Mouse (Mus musculus) hindbrain, embryonic 16.5 days (tissue): ENCODE measurements around the gene Nes. TPM values are rescaled to one million over a fixed set of nuclear protein-coding genes. Genes with fewer than 3 reads are reported as not detected.
A peak's percentile ranks its signal among the peaks of the same experiment; 100 is the strongest.

Experiments
- ATAC-seq: fragments of 200-750 bp; cut with Nextera tagmentation; 2 replicates; pipeline ENCODE4 v1.8.0; 2017; ENCODE audit warnings: moderate TSS enrichment, moderate library complexity
- H3K27ac ChIP-seq: fragments of 300-500 bp; sonication (generic); 2 replicates; pipeline ENCODE4 v1.5.1; 2014; ENCODE audit warnings: low read depth, mild to moderate bottlenecking, control low read depth, low read length, moderate library complexity
- H3K27me3 ChIP-seq: fragments of 300-500 bp; sonication (generic); replicated peaks from 2 replicates; pipeline ENCODE4 v1.6.1; 2014; ENCODE audit warnings: low read length; ENCODE audit not compliant: control insufficient read depth, insufficient read depth
- H3K36me3 ChIP-seq: fragments of 300-500 bp; sonication (generic); 2 replicates; pipeline ENCODE4 v1.6.1; 2014; ENCODE audit warnings: mild to moderate bottlenecking, low read length, moderate library complexity, mixed read lengths; ENCODE audit not compliant: control insufficient read depth, insufficient read depth
- H3K4me1 ChIP-seq: fragments of 300-500 bp; sonication (generic); 2 replicates; pipeline ENCODE4 v1.6.1; 2014; ENCODE audit warnings: low read depth, low read length; ENCODE audit not compliant: control insufficient read depth, insufficient read depth
- H3K4me2 ChIP-seq: fragments of 300-500 bp; sonication (generic); 2 replicates; pipeline ENCODE4 v1.6.1; 2014; ENCODE audit warnings: mild to moderate bottlenecking, low read length, control low read depth, moderate library complexity
- H3K4me3 ChIP-seq: fragments of 300-500 bp; sonication (generic); 2 replicates; pipeline ENCODE4 v1.5.1; 2014; ENCODE audit warnings: mild to moderate bottlenecking, low read length, control low read depth, moderate library complexity
- H3K9ac ChIP-seq: fragments of 300-500 bp; sonication (generic); 2 replicates; pipeline ENCODE4 v1.6.1; 2014; ENCODE audit warnings: low read depth, mild to moderate bottlenecking, control low read depth, low read length, moderate library complexity
- H3K9me3 ChIP-seq: fragments of 300-500 bp; sonication (generic); 2 replicates; pipeline ENCODE4 v1.6.1; 2014; ENCODE audit warnings: mild to moderate bottlenecking, low read length, moderate library complexity; ENCODE audit not compliant: control insufficient read depth
- WGBS: fragments of 180-500 bp; shearing (Covaris S2); extraction: QIAGEN DNeasy Blood & Tissue Kit; methylation state at CpG from one replicate; pipeline ENCODE4 v1.1.7; 2014; 5-methylcytosine and 5-hydroxymethylcytosine counted together
- polyA plus RNA-seq: library from polyadenylated mRNA; unstranded; fragments of >200 nt; fragmentation: Nextera tagmentation; extraction: Ambion mirVana; gene quantifications from 2 replicates; pipeline ENCODE4 v1.2.1, GENCODE M21; 2015

The Nes gene
- polyA plus RNA-seq, result 15.6 and 20.2 TPM in 2 replicates

GRCm38 (mm10) chr3:87970939-87971488 lies at the start of gene Nes:
Nes (plus strand) TSS chr3:87971078.
- Histone ChIP-seq H3K27me3 (no peaks in the 10 kb centered on the region; the same call in 1 of the 2 replicates), H3K4me2 (peak within 1 kb of the TSS; percentile 79), H3K4me1 (peaks cover 26% of the 10 kb centered on the region), H3K9ac (peak within 1 kb of the TSS; percentile 58), H3K27ac (peak within 1 kb of the TSS; percentile 57), H3K4me3 (peak within 1 kb of the TSS; percentile 50), H3K36me3 (no peaks in the 10 kb centered on the region), H3K9me3 (no peaks in the 10 kb centered on the region)
- peak; percentile 64 for ATAC-seq
- 0% methylated on average over 39 of the region's 44 CpGs for WGBS

GRCm38 (mm10) chr3:87924996-87925395 lies 45.9 kb upstream of the Nes start:
- H3K4me2 ChIP-seq, result no peak overlapping the region
- no peak overlapping the region for H3K9ac ChIP-seq
- no peak overlapping the region for H3K27ac ChIP-seq
- peaks cover 12% of the 10 kb centered on the region for H3K4me1 ChIP-seq
- H3K27me3 ChIP-seq, result no peaks in the 10 kb centered on the region
- 89% methylated on average over 7 of the region's 7 CpGs for WGBS
- H3K9me3 ChIP-seq, result no peaks in the 10 kb centered on the region
- peaks cover 33% of the 10 kb centered on the region for H3K36me3 ChIP-seq
- no peak overlapping the region for H3K4me3 ChIP-seq
- no peak for ATAC-seq

GRCm38 (mm10) chr3:87927452-87927851 lies 43.4 kb upstream of the Nes start:
- no peaks in the 10 kb centered on the region for H3K27me3 ChIP-seq
- no peak overlapping the region for H3K4me3 ChIP-seq
- H3K4me1 ChIP-seq, result peaks cover 25% of the 10 kb centered on the region
- no peak overlapping the region for H3K27ac ChIP-seq
- 90% methylated on average over 5 of the region's 5 CpGs for WGBS
- peaks cover 35% of the 10 kb centered on the region for H3K36me3 ChIP-seq
- no peaks in the 10 kb centered on the region for H3K9me3 ChIP-seq
- H3K9ac ChIP-seq, result no peak overlapping the region
- no peak for ATAC-seq
- no peak overlapping the region for H3K4me2 ChIP-seq

GRCm38 (mm10) chr3:87929341-87930077 lies 41.4 kb upstream of the Nes start:
- ATAC-seq, result no peak; the same call in 1 of the 2 replicates
- H3K4me1 ChIP-seq, result peaks cover 28% of the 10 kb centered on the region
- H3K27me3 ChIP-seq, result no peaks in the 10 kb centered on the region
- H3K36me3 ChIP-seq, result peaks cover 21% of the 10 kb centered on the region
- 7% methylated on average over 26 of the region's 26 CpGs for WGBS
- H3K9me3 ChIP-seq, result no peaks in the 10 kb centered on the region
- H3K27ac ChIP-seq, result peak overlapping the region; percentile 58
- peak overlapping the region; percentile 71 for H3K9ac ChIP-seq
- peak overlapping the region; percentile 85 for H3K4me2 ChIP-seq
- H3K4me3 ChIP-seq, result peak overlapping the region; percentile 56

- H3K9me3 ChIP-seq, result no peaks in the 10 kb centered on the region
- peak within 1 kb of the TSS; percentile 56 for H3K4me3 ChIP-seq
- H3K9ac ChIP-seq, result peak within 1 kb of the TSS; percentile 71
- no peaks in the 10 kb centered on the region for H3K27me3 ChIP-seq
- peak; percentile 98 for ATAC-seq
- peaks cover 14% of the 10 kb centered on the region for H3K36me3 ChIP-seq
- WGBS, result under 1% methylated on average over 52 of the region's 78 CpGs
- H3K4me2 ChIP-seq, result peak within 1 kb of the TSS; percentile 85
- H3K4me1 ChIP-seq, result peaks cover 28% of the 10 kb centered on the region
- H3K27ac ChIP-seq, result peak within 1 kb of the TSS; percentile 92
Observed at GRCm38 (mm10) chr3:87930078-87930795, 40.6 kb upstream of the Nes start, which contains the start of the genes Isg20l2 and Rrnad1. Isg20l2 (plus strand) TSS chr3:87930314. Rrnad1 (minus strand) TSS chr3:87930717.

- Histone ChIP-seq H3K27me3 (no peaks in the 10 kb centered on the region), H3K4me1 (peaks cover 28% of the 10 kb centered on the region), H3K4me2 (no peak overlapping the region), H3K4me3 (no peak overlapping the region), H3K27ac (no peak overlapping the region), H3K36me3 (peaks cover 15% of the 10 kb centered on the region), H3K9ac (no peak overlapping the region), H3K9me3 (no peaks in the 10 kb centered on the region)
- WGBS, result 85% methylated on average over 5 of the region's 5 CpGs
- ATAC-seq, result no peak
Observed at GRCm38 (mm10) chr3:87934026-87934425, 36.9 kb upstream of the Nes start.

- Histone ChIP-seq H3K4me2 (no peak overlapping the region), H3K27ac (no peak overlapping the region), H3K27me3 (no peaks in the 10 kb centered on the region), H3K4me1 (peaks cover 24% of the 10 kb centered on the region), H3K9me3 (no peaks in the 10 kb centered on the region), H3K4me3 (no peak overlapping the region), H3K36me3 (peaks cover 19% of the 10 kb centered on the region), H3K9ac (no peak overlapping the region)
- WGBS, result 65% methylated on average over 4 of the region's 4 CpGs
- ATAC-seq, result no peak
Observed at GRCm38 (mm10) chr3:87934501-87934900, 36.4 kb upstream of the Nes start.

- Histone ChIP-seq H3K4me2 (no peak overlapping the region), H3K36me3 (peaks cover 22% of the 10 kb centered on the region), H3K27me3 (no peaks in the 10 kb centered on the region), H3K9ac (no peak overlapping the region), H3K9me3 (no peaks in the 10 kb centered on the region), H3K4me1 (peaks cover 24% of the 10 kb centered on the region), H3K4me3 (no peak overlapping the region), H3K27ac (no peak overlapping the region)
- no peak for ATAC-seq
- 83% methylated on average over 4 of the region's 4 CpGs for WGBS
Observed at GRCm38 (mm10) chr3:87935201-87935600, 35.7 kb upstream of the Nes start.

- no peaks in the 10 kb centered on the region for H3K9me3 ChIP-seq
- WGBS, result 93% methylated on average over 2 of the region's 2 CpGs
- no peak overlapping the region for H3K4me3 ChIP-seq
- H3K36me3 ChIP-seq, result peaks cover 23% of the 10 kb centered on the region
- no peak overlapping the region for H3K4me2 ChIP-seq
- ATAC-seq, result peak; percentile 58
- no peak overlapping the region for H3K27ac ChIP-seq
- H3K4me1 ChIP-seq, result peaks cover 23% of the 10 kb centered on the region
- H3K27me3 ChIP-seq, result no peaks in the 10 kb centered on the region
- H3K9ac ChIP-seq, result no peak overlapping the region
Observed at GRCm38 (mm10) chr3:87935776-87936175, 35.1 kb upstream of the Nes start.
